Mouse (Mus musculus): ENCODE data around the gene Endov. TPM values are rescaled to one million over a fixed set of nuclear protein-coding genes. Genes with fewer than 3 reads are reported as not detected.

Gene Endov
- polyA plus RNA-seq, 1 experiment from 2014 or later: 24.9 TPM

GRCm38 (mm10) chr11:119540560-119540959, 49.4 kb downstream of the Endov start:
- peaks cover 4% of the 10 kb centered on the region; the same call in 1 of the 2 replicates for H3K4me1 ChIP-seq
- no peaks in the 10 kb centered on the region for H3K9me3 ChIP-seq
- no peaks in the 10 kb centered on the region for H3K36me3 ChIP-seq
- H3K27me3 ChIP-seq: peaks cover 60% of the 10 kb centered on the region
- H3K27ac ChIP-seq (replicated peaks): no peak overlapping the region
- no peak for ATAC-seq (ENCODE audit: low FRiP score, low read depth)
- no peak overlapping the region for H3K4me2 ChIP-seq (replicated peaks)
- H3K4me3 ChIP-seq: no peak overlapping the region
- 79% methylated on average over 9 of the region's 9 CpGs for WGBS
- H3K9ac ChIP-seq (replicated peaks): no peak overlapping the region

GRCm38 (mm10) chr11:119541082-119541481, 49.9 kb downstream of the Endov start:
- Histone ChIP-seq H3K36me3 (no peaks in the 10 kb centered on the region), H3K9me3 (no peaks in the 10 kb centered on the region), H3K27ac (replicated peaks) (no peak overlapping the region), H3K9ac (replicated peaks) (no peak overlapping the region), H3K4me1 (peaks cover 9% of the 10 kb centered on the region; the same call in 1 of the 2 replicates), H3K4me3 (no peak overlapping the region), H3K27me3 (peaks cover 65% of the 10 kb centered on the region), H3K4me2 (replicated peaks) (no peak overlapping the region)
- no peak for ATAC-seq (ENCODE audit: low FRiP score, low read depth)
- 72% methylated on average over 9 of the region's 9 CpGs for WGBS

DNA sequence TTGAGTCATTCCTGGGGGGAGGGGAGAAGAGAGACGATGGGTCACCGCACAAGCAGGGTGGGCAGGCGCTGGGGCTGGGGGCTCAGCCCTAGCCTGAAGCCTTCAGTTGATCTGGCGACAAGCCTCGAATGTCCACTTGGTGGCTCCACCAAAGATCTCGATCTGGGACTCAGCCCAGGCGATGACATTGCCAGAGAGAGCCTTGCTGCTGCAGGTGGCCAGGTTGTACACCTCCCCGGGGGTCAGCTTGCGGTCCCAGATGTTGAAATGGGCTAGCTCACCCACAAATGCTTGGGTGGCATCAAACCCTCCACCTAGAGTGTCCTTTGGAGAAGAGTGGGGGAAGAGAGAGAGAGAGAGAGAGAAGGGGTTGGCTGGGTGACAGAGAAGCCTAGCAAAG, 51.2 kb downstream of the Endov start:
- no peak overlapping the region for H3K4me2 ChIP-seq (replicated peaks)
- no peaks in the 10 kb centered on the region for H3K36me3 ChIP-seq
- no peak overlapping the region for H3K27ac ChIP-seq (replicated peaks)
- no peak for ATAC-seq (ENCODE audit: low FRiP score, low read depth)
- peaks cover 20% of the 10 kb centered on the region for H3K4me1 ChIP-seq
- H3K4me3 ChIP-seq: no peak overlapping the region
- H3K27me3 ChIP-seq: peaks cover 78% of the 10 kb centered on the region
- 55% methylated on average over 9 of the region's 9 CpGs for WGBS
- no peaks in the 10 kb centered on the region for H3K9me3 ChIP-seq
- H3K9ac ChIP-seq (replicated peaks): no peak overlapping the region

DNA sequence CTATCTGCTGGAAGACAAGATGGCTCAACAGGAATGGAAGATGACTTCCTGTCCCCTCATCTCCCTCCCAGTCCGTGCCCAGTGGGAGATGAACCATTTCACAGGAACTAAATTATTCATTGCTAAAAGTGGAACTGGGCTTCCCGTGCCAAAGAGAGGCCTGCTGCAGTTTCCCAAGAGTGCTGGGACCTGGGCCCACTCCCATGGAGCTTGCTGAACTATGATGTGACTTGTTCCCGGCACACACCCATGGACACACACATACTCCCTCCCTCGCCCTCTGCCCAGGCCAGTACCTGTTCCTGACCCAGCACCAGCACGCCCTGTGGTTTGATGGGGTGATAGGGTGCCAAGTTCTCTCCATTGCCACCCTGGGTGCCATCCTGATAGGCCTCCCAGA, 51.7 kb downstream of the Endov start:
- no peak for ATAC-seq (ENCODE audit: low FRiP score, low read depth)
- peaks cover 83% of the 10 kb centered on the region for H3K27me3 ChIP-seq
- WGBS: 76% methylated on average over 5 of the region's 5 CpGs

DNA sequence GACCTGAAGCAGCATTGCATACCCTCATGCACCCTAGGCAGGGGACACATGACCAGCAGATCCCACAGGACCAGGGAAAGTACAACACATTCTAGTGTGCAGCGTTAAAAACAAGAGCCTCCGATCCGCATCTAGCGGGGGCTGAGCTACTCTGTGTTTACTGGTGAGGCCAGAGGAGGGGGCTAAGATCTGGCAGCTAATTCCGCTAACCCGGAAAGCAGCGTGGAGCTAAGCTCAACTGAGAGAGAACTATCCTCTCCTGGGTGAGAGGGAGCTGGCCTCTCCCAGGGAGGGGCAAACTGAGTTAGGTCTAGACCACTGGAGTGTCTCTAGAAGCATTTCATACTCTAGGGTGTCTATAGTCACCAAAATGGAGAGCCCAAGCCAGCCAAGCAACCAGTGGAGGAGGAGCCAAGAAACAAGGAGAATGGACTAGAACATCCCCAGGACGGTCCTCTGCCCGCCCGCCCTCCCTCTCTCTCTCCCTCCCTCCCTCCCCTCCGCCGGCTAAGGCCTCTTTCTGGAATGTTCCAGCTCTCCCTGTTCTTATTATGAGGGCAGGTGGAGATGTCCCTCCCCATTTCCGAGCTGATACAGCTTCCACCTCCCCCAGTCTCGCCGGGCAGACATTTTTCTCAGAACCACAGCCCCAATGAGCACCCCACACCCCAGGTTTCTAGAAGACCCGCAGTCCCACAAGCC, 52.8 kb downstream of the Endov start:
- no peak for ATAC-seq (ENCODE audit: low FRiP score, low read depth)
- H3K27ac ChIP-seq (replicated peaks): no peak overlapping the region
- peaks cover 94% of the 10 kb centered on the region for H3K27me3 ChIP-seq
- H3K9ac ChIP-seq (replicated peaks): no peak overlapping the region
- no peaks in the 10 kb centered on the region for H3K36me3 ChIP-seq
- H3K4me3 ChIP-seq: no peak overlapping the region
- peaks cover 32% of the 10 kb centered on the region for H3K4me1 ChIP-seq
- 49% methylated on average over 16 of the region's 16 CpGs for WGBS
- no peak overlapping the region for H3K4me2 ChIP-seq (replicated peaks)
- H3K9me3 ChIP-seq: no peaks in the 10 kb centered on the region

More for the DNA sequence above, 51.7 kb downstream of the Endov start:
- no peak overlapping the region for H3K9ac ChIP-seq (replicated peaks)
- no peak overlapping the region for H3K4me2 ChIP-seq (replicated peaks)
- peaks cover 21% of the 10 kb centered on the region for H3K4me1 ChIP-seq
- no peaks in the 10 kb centered on the region for H3K9me3 ChIP-seq
- H3K36me3 ChIP-seq: no peaks in the 10 kb centered on the region
- no peak overlapping the region for H3K27ac ChIP-seq (replicated peaks)
- H3K4me3 ChIP-seq: no peak overlapping the region

- H3K27ac ChIP-seq (replicated peaks): no peak overlapping the region
- peaks cover 38% of the 10 kb centered on the region for H3K4me1 ChIP-seq
- H3K9me3 ChIP-seq: no peaks in the 10 kb centered on the region
- H3K4me3 ChIP-seq: no peak overlapping the region
- no peak overlapping the region for H3K9ac ChIP-seq (replicated peaks)
- ATAC-seq (ENCODE audit: low FRiP score, low read depth): no peak
- no peaks in the 10 kb centered on the region for H3K36me3 ChIP-seq
- peak overlapping the region; percentile 97 for H3K4me2 ChIP-seq (replicated peaks)
- WGBS: 87% methylated on average over 15 of the region's 15 CpGs
- H3K27me3 ChIP-seq: peaks cover 100% of the 10 kb centered on the region
Measured at GRCm38 (mm10) chr11:119544518-119545105, 53.5 kb downstream of the Endov start.

DNA sequence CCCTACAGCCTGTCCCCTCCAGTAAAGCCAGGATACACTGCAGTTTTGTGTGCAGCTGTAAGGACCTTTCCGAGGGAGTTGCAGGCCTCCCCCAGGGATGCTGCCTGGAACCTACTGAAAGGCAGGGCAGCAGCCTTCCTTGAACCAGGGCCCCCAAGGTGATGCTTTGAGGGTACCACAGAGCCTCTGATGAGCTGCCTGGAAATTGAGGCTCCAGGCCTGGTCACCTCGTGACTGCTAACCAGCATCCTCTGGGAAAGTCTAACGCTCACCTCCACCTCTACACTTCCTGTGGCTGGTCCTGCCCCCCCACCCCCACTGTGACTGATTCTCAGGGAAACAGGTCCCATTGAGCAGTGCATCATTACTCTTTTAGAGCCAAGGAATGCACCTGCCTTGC, 54.1 kb downstream of the Endov start:
- Histone ChIP-seq H3K27me3 (peaks cover 100% of the 10 kb centered on the region), H3K36me3 (no peaks in the 10 kb centered on the region), H3K4me1 (peaks cover 40% of the 10 kb centered on the region), H3K9ac (replicated peaks) (no peak overlapping the region), H3K4me3 (peak overlapping the region; percentile 62), H3K9me3 (no peaks in the 10 kb centered on the region), H3K4me2 (replicated peaks) (peak overlapping the region; percentile 97), H3K27ac (replicated peaks) (no peak overlapping the region)
- no peak for ATAC-seq (ENCODE audit: low FRiP score, low read depth)
- 54% methylated on average over 3 of the region's 3 CpGs for WGBS

- ATAC-seq (ENCODE audit: low FRiP score, low read depth): no peak
- Histone ChIP-seq H3K4me2 (replicated peaks) (peak overlapping the region; percentile 97), H3K36me3 (no peaks in the 10 kb centered on the region), H3K27ac (replicated peaks) (no peak overlapping the region), H3K9me3 (no peaks in the 10 kb centered on the region), H3K9ac (replicated peaks) (peak overlapping the region; percentile 68), H3K4me1 (peaks cover 45% of the 10 kb centered on the region), H3K27me3 (peaks cover 100% of the 10 kb centered on the region), H3K4me3 (peak overlapping the region; percentile 62)
- 4% methylated on average over 10 of the region's 10 CpGs for WGBS
Measured at GRCm38 (mm10) chr11:119545741-119546495, 54.8 kb downstream of the Endov start.

GRCm38 (mm10) chr11:119546496-119547182, 55.5 kb downstream of the Endov start:
- Histone ChIP-seq H3K4me2 (replicated peaks) (peak overlapping the region; percentile 97), H3K36me3 (no peaks in the 10 kb centered on the region), H3K4me3 (peak overlapping the region; percentile 62), H3K27me3 (peaks cover 100% of the 10 kb centered on the region), H3K9ac (replicated peaks) (peak overlapping the region; percentile 68), H3K4me1 (peaks cover 52% of the 10 kb centered on the region), H3K9me3 (no peaks in the 10 kb centered on the region), H3K27ac (replicated peaks) (no peak overlapping the region)
- no peak for ATAC-seq (ENCODE audit: low FRiP score, low read depth)
- 1% methylated on average over 46 of the region's 46 CpGs for WGBS

DNA sequence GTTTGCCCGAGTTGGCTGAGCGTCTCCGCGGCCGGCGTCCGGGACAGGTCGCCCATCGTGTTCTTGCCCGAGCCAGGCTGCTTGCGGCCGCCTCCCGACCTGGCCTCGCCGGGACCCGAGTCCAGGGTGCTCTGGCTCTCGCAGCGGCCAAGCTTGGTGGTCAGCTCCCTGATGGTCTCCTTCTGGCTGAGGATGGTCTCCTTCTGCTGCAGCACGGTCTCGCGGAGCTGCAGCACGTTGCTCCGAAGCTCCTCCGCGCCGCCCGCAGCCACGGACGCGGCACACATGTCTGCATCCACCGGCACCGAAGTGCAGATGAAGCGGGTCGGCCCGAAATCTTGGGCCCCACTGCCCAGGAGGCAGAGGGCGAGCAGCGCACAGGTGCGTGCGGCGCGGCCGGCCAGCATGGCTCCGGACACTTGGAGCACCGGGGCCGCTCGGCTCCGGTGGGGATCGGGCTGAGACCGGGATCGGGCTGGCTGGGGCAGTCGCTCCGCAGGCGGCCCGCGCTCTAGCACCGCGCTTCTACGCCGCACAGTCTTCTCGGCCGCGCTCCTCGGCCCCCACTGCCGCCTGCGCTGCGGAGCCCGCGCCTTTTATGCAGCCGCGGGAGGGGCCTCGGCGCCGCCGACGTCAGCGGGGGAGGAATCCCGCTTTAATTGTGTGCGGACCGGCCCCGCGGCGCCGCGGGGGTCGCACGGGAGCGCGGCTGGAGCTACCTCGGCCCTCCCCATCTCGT, 56.2 kb downstream of the Endov start, which contains the start of gene Nptx1:
Gene Nptx1 (minus strand): TSS at position 571 of the 739 bp plus-strand sequence.
- H3K9ac ChIP-seq (replicated peaks): peak within 1 kb of the TSS; percentile 68
- H3K4me1 ChIP-seq: peaks cover 52% of the 10 kb centered on the region
- ATAC-seq (ENCODE audit: low FRiP score, low read depth): peak; percentile 70
- H3K4me3 ChIP-seq: peak within 1 kb of the TSS; percentile 62
- peaks cover 100% of the 10 kb centered on the region for H3K27me3 ChIP-seq
- under 1% methylated on average over 85 of the region's 90 CpGs for WGBS
- no peaks in the 10 kb centered on the region for H3K36me3 ChIP-seq
- H3K4me2 ChIP-seq (replicated peaks): peak within 1 kb of the TSS; percentile 97
- H3K9me3 ChIP-seq: no peaks in the 10 kb centered on the region
- peak within 1 kb of the TSS; percentile 54 for H3K27ac ChIP-seq (replicated peaks)

DNA sequence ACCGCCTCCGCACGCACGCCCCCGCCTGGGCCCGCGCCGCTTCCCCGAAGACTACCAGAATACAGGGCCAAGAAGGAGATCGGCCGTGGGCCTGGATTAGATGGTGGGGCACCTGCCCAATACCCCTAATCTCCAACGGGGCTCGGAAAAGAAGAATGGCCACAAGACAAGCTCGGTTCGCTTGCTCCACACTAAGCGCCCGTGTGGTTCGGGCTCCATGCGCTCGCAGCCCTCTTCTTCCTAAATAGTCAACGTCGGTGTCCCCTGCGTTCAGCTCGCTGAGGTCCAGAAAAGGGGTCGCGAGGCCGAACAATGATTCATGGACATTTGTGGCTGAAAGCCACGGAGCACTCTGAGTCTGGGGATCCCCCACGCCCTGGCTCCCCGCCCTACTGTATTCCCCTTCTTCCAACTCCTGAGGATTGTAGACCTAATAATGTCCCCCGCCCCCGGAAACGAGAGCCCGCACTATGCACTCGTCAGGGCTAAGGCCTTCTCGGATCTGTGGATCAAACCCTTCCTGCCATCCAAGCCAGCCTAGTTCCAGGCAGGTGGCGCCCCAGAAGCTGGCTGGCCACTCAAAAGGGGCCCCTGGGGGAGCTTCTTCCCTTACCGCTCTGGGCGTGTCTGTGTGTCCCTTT, 56.9 kb downstream of the Endov start:
- H3K4me3 ChIP-seq: peak overlapping the region; percentile 62
- peak overlapping the region; percentile 68 for H3K9ac ChIP-seq (replicated peaks)
- peak overlapping the region; percentile 54 for H3K27ac ChIP-seq (replicated peaks)
- no peaks in the 10 kb centered on the region for H3K36me3 ChIP-seq
- WGBS: under 1% methylated on average over 39 of the region's 39 CpGs
- H3K27me3 ChIP-seq: peaks cover 100% of the 10 kb centered on the region
- peaks cover 52% of the 10 kb centered on the region for H3K4me1 ChIP-seq
- H3K4me2 ChIP-seq (replicated peaks): peak overlapping the region; percentile 97
- no peaks in the 10 kb centered on the region for H3K9me3 ChIP-seq
- ATAC-seq (ENCODE audit: low FRiP score, low read depth): peak; percentile 35; the same call in 1 of the 2 replicates
